Mouse (Mus musculus): ENCODE measurements around the gene Trim54. TPM values are rescaled to one million over a fixed set of nuclear protein-coding genes. Genes with fewer than 3 reads are reported as not detected.

The Trim54 gene
- total RNA-seq, 2 experiments from 2014 or later: not detected

DNA sequence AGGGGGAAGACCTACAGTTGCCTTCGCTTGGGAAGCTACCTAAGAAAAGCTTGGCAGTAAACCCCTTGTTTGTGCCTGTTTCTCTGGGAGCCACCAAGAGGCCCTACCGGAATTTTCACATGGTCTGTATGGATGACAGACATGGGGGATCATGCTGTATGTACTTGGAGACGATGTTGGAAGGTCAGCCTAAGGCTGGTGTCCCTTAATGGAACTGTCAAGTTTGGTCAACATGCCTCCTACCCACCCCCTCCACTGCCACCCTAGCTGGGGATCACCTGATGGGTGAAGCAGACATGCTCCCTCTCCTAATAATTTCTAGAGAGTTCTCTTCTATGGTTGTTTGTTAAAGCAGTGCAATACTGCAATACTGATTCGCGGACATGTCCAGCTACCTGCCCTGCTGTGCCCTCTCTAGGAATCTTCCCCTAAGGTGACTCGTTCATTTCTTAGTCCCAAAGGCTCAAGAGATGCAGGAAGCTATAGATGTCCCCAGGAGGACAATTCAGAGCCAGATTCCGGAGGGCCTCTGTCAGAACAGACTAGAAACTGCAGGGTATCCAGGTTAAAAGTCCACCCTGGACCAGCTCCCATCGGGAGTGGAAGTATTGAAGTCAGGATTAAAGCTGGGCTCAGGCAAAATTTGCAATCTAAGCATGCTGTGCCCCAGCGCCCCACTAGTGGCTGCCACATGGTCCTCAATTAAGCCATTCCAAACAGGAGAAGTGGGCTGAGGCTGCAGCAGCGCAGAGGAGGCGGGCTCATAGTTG, 20.6 kb upstream of the Trim54 start:
- DNase-seq (ENCODE audit: extremely low spot score in 1 of 2, low spot score in 1 of 2): no peak

GRCm38 (mm10) chr5:31105814-31106335, 10.6 kb upstream of the Trim54 start, which contains the start of gene Dnajc5g:
TSS of gene Dnajc5g (plus strand) at chr5:31106285.
- DNase-seq (ENCODE audit: extremely low spot score in 1 of 2, low spot score in 1 of 2): no peak

DNA sequence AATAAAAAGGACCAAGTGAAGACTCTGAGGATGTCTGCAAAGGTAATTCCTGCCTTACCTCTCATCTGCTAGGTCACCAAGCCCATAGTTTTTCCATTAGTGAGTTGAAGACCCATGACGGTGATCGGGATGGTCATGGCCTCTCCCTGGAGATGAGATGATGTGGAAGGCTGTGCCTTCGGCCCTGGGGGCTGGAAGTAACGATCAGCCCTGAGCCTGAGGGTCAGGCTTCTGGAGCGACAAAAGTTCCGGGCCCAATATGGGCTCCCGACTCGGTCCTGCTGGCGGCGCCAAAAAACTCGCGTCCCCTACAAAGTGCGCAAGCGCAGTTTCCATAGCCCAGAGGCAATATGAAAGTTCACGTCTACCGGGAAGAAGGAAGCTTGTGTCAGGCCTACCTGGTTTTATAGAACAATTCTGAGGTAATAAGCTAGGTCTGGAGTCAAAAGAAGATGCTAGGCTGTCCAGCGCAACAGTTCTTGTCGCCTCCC, 8.5 kb upstream of the Trim54 start, which contains the start of gene Slc30a3:
Gene Slc30a3, minus strand, starts transcription at position 238 of the 491 bp plus-strand sequence.
- no peak for DNase-seq (ENCODE audit: extremely low spot score in 1 of 2, low spot score in 1 of 2)

- no peak for DNase-seq (ENCODE audit: extremely low spot score in 1 of 2, low spot score in 1 of 2)
Observed at GRCm38 (mm10) chr5:31110781-31111180, 5.7 kb upstream of the Trim54 start.

DNA sequence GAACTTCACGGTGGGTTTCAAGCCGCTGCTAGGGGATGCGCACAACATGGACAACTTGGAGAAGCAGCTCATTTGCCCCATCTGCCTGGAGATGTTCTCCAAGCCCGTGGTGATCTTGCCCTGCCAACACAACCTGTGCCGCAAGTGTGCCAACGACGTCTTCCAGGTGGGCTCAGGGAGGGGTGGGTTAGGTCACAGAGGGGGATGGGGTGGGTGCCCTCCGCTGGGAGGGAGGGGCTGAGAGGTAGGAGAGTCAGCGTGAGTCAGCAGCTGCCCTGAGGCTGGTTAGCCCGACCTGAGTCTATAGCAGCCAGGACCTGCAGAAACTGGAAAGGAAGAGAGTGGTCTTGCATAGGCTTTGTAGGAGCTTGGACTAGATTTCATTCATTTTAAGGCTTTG, 400 bp downstream of the Trim54 start:
- DNase-seq (ENCODE audit: extremely low spot score in 1 of 2, low spot score in 1 of 2): no peak

- DNase-seq (ENCODE audit: extremely low spot score in 1 of 2, low spot score in 1 of 2): no peak
Observed at GRCm38 (mm10) chr5:31121111-31121510, 4.6 kb downstream of the Trim54 start.

DNA sequence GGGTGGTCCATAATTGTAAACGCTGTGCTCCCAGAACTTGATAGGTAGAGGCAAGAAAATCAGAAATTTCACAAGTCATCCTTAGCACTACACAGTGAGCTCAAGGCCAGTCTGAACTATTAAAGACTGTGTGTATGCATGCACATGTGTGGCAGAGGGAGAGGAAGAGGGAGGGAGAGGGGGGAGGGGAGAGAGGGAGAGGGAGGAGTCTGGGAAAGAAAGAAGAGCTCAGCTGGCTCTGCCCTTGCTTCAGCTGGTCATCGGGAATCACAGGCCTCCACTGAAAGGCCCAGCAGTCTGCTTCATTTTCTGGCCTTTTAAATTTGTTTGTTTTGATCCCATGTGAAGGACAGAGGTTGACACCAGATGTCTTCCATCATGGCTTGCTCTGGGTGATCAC, 7.0 kb downstream of the Trim54 start:
- DNase-seq (ENCODE audit: extremely low spot score in 1 of 2, low spot score in 1 of 2): no peak

DNA sequence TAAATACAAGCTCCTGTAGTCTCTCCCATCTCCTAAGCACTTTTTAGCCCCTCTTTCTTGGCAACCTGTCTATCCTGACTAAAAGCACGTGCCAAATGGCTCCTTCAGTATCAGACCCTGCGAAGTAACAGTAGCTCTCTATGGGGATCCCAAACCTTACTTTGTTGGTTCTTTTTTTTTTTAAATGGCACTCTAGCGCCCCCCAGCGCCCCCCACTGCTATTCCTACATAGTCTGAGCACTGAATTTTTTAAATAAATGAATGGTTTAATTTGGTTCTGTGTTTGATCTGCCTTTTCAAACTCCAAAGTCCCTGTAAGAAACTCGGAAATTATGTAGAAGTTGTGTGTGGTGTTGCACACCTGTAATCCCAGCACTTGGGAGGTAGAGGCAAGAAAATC, 9.5 kb downstream of the Trim54 start:
- DNase-seq (ENCODE audit: extremely low spot score in 1 of 2, low spot score in 1 of 2): peak in 1 of 2 experiments; percentile 16

DNA sequence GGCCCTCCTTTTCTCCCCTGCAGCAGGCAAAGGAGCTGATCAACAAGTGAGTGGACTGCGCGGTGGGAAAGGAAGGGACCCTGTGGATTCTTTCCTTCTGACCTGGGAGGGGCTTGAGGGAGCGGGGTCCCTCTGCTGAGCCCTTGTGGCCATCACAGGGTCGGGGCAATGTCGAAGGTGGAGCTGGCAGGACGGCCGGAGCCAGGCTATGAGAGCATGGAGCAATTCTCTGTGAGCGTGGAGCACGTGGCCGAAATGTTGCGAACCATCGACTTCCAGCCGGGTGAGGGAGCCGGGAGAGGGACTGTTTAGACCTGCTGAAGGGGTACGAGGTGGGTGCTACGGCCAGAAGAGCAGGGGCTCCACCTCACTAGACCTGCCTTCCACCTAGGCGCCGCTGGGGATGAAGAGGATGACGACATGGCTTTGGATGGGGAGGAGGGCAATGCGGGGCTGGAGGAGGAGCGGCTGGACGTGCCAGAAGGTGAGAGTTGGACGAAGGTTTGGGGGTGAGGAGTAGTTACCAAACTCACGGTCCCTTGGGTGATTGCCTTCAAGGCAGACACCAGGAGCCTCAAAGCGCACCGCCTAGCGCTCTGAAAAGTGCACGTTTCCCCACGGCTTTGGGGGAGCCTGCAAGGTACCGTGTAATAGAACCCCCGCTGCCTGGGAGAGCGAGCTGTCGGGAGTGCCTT, 20.4 kb downstream of the Trim54 start:
- DNase-seq (ENCODE audit: extremely low spot score in 1 of 2, low spot score in 1 of 2): no peak

- no peak for DNase-seq (ENCODE audit: extremely low spot score in 1 of 2, low spot score in 1 of 2)
Observed at GRCm38 (mm10) chr5:31137658-31138057, 21.1 kb downstream of the Trim54 start.

DNA sequence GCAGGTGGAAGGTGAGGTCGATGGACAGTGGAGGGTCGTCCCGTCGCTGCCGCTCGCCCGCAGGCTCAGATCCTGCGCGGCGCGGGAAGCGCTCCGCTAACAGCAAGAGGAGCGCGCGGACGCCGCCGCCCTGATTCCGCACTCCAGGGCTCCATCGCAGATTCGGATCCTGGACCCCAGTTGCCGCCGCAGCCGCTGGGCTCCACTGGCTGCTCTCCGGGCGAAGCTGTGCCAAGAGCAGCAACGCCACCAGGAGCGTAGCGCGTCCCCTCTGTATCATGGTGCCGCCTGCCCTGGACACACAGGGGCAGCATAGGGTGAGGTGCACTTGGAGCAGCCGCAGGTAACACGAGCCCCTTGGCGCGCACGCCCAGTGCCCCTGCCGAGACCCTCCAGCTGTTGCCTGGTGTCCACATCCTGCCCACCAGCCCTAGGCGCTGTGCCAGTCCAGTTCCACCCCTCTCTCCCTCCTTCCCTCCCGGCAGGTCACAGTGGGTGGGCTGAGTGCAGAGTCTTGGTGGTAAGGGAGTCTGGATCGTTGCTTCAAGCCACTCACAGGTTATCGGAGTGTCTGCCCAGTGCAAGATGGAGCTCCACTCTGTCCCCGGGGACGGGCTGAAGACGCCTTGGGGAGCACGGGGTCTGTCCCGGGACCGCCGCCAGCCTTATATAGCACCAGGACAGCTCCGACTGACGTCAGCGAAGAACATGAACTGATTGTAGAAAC, 21.9 kb downstream of the Trim54 start, which contains the start of gene Ucn:
Gene Ucn, minus strand, starts transcription at position 589 of the 727 bp plus-strand sequence.
- peak in 1 of 2 experiments; percentile 10 for DNase-seq (ENCODE audit: extremely low spot score in 1 of 2, low spot score in 1 of 2)

DNA sequence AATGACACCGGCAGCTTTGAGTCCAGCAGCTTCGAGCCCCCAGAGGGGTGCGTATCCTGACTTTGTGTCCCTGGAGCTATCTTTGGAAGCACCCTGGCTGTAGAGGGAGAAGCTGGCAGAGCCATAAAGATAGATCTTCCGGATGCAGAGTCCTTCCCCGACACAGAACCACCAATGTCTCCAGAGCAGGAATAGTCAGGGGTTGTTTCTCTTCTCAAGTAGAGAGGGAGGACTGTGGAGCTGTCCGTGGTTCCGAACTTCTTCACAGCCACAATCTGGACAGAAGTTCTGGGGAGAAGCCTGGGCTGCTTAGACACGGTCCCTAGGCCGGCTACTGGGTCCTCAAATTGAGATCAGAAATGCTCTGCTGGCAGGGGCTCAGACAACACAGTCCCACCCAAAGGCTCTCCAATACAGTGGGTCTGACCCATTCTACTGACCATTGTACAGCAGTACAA, 22.5 kb downstream of the Trim54 start:
- no peak for DNase-seq (ENCODE audit: extremely low spot score in 1 of 2, low spot score in 1 of 2)

DNA sequence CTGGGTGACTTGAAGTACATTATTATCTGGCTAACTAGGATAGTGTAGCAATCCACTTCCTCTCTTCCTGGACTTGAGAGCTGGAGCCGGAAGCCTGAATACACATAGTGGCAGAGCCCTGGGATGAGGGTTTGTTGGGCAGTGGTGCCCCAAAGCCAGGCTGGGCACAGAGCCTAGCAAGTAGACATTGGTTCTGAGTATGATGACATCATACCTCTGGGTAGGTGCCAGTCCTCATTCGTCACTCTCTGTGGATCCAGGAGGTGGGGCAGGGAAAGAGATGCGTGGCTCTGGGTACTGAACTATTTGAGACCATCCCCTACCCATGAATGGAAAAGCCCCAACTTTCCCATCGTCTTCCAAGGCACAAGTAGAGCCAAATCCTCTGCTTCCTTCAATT, 33.3 kb downstream of the Trim54 start:
- DNase-seq (ENCODE audit: extremely low spot score in 1 of 2, low spot score in 1 of 2): no peak

DNA sequence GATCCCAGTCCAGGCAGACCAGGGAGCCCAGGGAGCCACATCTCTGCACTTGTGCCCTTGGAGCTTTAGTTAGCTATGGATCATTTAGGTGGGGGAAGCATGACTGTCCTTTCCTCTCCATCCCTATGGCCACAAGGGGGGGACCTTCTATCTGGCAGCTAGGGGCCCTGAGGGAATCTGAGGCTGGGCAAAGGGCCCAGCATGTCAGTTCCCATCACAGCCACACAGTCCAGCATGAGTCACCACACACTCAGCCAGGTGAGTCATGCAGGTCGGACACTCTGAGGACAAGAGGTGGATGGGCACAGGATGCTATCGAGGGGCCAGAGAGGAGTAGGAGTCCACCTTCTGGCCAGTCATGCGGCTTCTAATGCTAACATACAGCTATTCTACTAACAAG, 35.2 kb downstream of the Trim54 start:
- DNase-seq (ENCODE audit: extremely low spot score in 1 of 2, low spot score in 1 of 2): no peak

- peak in 1 of 2 experiments; percentile 12 for DNase-seq (ENCODE audit: extremely low spot score in 1 of 2, low spot score in 1 of 2)
Observed at GRCm38 (mm10) chr5:31153516-31154151, 37.1 kb downstream of the Trim54 start.

DNA sequence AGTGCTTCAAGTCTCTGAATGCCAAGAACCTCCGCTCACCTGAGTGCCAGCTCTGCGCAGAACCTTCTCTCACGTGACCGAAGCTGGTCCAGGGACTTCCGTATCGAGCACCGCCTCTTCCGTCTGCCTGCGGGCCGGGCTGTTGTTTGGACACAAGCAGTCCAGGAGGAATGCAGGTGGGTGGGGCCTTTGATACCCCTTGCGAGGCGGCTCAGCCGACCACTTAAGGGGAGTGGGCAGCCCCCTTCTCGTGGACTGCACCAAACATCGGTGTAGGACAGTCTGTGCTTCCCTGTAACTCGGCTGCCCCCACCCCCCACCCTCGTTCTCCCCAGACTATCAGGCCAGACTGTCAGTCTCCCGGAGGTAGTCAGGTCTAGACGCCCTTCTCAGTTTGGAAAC, 37.6 kb downstream of the Trim54 start, which contains the start of gene Mpv17:
Gene Mpv17, minus strand, starts transcription at position 100 of the 402 bp plus-strand sequence.
- DNase-seq (ENCODE audit: extremely low spot score in 1 of 2, low spot score in 1 of 2): peak; percentile 68 to 73

- DNase-seq (ENCODE audit: extremely low spot score in 1 of 2, low spot score in 1 of 2): no peak
Observed at GRCm38 (mm10) chr5:31162462-31162861, 46.0 kb downstream of the Trim54 start.

- DNase-seq (ENCODE audit: extremely low spot score in 1 of 2, low spot score in 1 of 2): no peak
Observed at GRCm38 (mm10) chr5:31164878-31165277, 48.4 kb downstream of the Trim54 start.

DNA sequence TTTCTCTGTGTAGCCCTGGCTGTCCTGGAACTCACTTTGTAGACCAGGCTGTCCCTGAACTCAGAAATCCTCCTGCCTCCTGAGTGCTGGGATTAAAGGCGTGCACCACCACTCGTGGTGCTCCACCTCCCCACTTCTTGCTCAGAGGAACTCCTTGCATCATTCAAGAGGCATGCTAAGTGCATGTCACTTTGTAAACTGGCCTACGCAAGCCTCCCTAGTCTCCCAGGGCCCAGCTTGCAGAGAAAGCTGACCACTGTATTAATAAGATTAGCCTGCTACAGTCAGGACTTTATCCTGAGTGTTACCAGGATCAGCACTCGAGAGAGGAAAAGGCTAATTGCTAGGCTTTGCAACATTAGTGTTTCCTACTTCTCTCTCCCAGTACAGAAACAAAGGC, 52.1 kb downstream of the Trim54 start:
- no peak for DNase-seq (ENCODE audit: extremely low spot score in 1 of 2, low spot score in 1 of 2)

GRCm38 (mm10) chr5:31179301-31179765, 62.8 kb downstream of the Trim54 start:
- no peak for DNase-seq (ENCODE audit: extremely low spot score in 1 of 2, low spot score in 1 of 2)
